Mouse (Mus musculus) left cerebral cortex, adult 6 months (tissue): ENCODE data around the gene Dusp1. TPM values are rescaled to one million over a fixed set of nuclear protein-coding genes. Genes with fewer than 3 reads are reported as not detected.

Experiments used
- long read RNA-seq, 2 experiments: library from polyadenylated mRNA; unstranded; transcript quantifications; one replicate each; pipeline ENCODE4 v2.0.0; 2019 to 2020
- polyA plus RNA-seq: library from polyadenylated mRNA; unstranded; fragments of <200 nt; fragmentation: Nextera tagmentation; gene quantifications from 2 replicates; pipeline ENCODE4 v1.2.3, GENCODE M21; 2021

The Dusp1 gene
- 61.4 and 112 TPM in 2 replicates for polyA plus RNA-seq
- long read RNA-seq, experiment 1, transcript Dusp1-202 (4 exons, 1,990 nt): major isoform, 357 of 385 reads
- long read RNA-seq, experiment 1, partial matches to known transcripts: 15 of 385 reads
- long read RNA-seq, experiment 1, other reads (novel, unspliced or antisense): 12 of 385 reads
- long read RNA-seq, experiment 2, transcript Dusp1-202 (4 exons, 1,990 nt): major isoform, 52 of 75 reads
- long read RNA-seq, experiment 2, partial matches to known transcripts: 4 of 75 reads
- long read RNA-seq, experiment 2, other reads (novel, unspliced or antisense): 19 of 75 reads

DNA sequence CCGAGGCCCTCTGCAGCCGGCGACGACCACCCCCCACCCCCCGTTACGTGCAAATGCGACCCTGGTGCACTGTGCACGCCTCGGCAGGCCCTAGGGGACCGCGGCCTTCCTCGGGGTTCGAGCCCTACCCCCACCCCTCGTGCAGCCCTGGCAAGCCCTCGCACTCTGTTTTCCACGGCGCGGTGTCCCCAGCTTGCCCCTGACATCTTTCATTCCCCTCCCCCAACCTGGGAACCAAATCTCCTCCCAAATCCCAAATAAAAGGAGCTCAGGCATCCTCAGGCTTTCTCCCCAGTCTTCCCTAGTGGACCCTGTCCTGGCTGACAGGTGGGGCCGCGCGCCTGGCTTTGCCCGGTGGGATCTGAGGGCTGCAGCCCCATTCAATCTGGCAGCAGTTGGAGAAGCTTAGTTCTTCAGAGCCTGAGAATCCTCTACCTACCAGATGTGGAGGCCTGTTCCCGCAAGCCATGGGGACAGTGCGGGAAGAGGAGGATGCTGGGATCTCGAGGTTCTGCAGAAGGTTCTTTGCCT, at the start of gene Dusp1:
Gene Dusp1 (minus strand): TSS at position 478 of the 531 bp plus-strand sequence.

DNA sequence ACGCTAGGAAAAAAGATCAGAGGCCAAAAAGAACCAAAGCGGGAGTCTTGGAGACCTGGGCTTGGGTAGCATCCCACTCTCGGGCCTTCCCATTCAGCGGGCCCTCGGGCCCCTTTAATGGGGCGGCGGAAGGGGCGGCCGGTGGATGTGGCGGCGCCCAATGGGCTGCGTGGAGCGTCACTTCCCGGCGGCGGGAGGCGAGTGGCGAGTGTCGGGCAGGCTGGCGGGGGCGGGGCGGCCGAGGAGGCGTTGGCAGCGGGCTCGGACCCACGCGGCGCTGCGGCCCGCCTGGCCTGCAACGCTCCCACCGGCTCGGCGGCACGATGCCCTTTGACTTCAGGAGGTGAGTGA, 663 bp downstream of the Dusp1 start, which contains the start of gene Ergic1:
Gene Ergic1 (plus strand): TSS at position 200 of the 351 bp plus-strand sequence.

Other genes starting within 250 kb of the Dusp1 start
- 4.3 and 8.0 TPM in 2 replicates for gene Neurl1b, start 147.3 kb downstream of the Dusp1 start, polyA plus RNA-seq
- 74.4 and 159 TPM in 2 replicates for gene Ergic1, start 639 bp downstream of the Dusp1 start, polyA plus RNA-seq
- 121 and 146 TPM in 2 replicates for gene Atp6v0e, start 101.1 kb upstream of the Dusp1 start, polyA plus RNA-seq
- 13.2 and 17.6 TPM in 2 replicates for gene Crebrf, start 153.5 kb upstream of the Dusp1 start, polyA plus RNA-seq
- gene Bnip1, start 218.9 kb upstream of the Dusp1 start, polyA plus RNA-seq: 33.8 and 35.7 TPM in 2 replicates